Mouse (Mus musculus) bone marrow macrophage, adult 2 months (primary cell): ENCODE data around the gene Akap6.

Experiments
- CTCF ChIP-seq: IDR thresholded peaks from 2 replicates; pipeline ENCODE4 v1.5.1; 2012; ENCODE audit warnings: low read depth, mild to moderate bottlenecking, low read length, moderate library complexity
- POLR2A ChIP-seq: IDR thresholded peaks from 2 replicates; pipeline ENCODE4 v1.6.1; 2012; ENCODE audit warnings: mild to moderate bottlenecking, low read depth, low read length, borderline replicate concordance

DNA sequence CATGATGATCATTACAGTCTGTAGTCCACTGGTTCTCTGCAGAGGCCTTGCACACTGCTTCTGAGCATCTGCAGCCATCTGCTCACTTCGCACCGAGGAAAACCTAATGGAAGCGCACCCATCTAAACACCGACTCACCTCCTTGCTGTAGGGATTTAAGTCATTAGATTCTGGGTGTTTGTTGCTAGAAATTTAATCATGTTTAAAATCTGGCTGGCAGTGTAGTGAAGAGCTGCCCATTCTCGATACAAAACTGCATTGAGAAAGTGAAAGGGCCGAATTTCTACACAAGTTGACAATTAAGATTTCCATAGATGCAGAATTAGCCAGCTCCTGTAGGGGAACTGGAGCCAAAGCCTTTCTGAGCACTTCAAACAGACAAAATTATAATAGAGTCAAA is 361.7 kb downstream of the Akap6 start:
- TF ChIP-seq POLR2A (no peak), CTCF (no peak)
